In genomic region chr8:25429846-25430482, GRCm38 (mm10) we compare ENCODE assay signal across 10 mouse cellular contexts.
A peak's percentile ranks its signal among the peaks of the same experiment; 100 is the strongest.
DNase-seq lines count a peak whose midpoint lies in the region; ATAC-seq and TF ChIP-seq lines count a peak whose summit lies in the region.
"Had no signal": no experiment of that assay in that cellular context is flagged by ENCODE, and none has a peak within 500 bp of the region (broad histone marks: within the 10 kb centered on the region; RNA-seq: fewer than 3 reads in every experiment).

No protein-coding gene starts in this region.

- H3K79me2 ChIP-seq in heart, adult 2 months (replicated peaks; ENCODE audit: control insufficient read depth, insufficient read depth, low read length) = no peaks in the 10 kb centered on the region

- TF ChIP-seq EP300 in heart, adult 2 months (IDR thresholded peaks at IDR 0.05; ENCODE audit: insufficient read depth, low read depth, low read length) = no peak

- no peak overlapping the region for H3K4me2 ChIP-seq in heart, embryonic 12.5 days
- no peak overlapping the region for H3K4me2 ChIP-seq in hindbrain, embryonic 14.5 days (replicated peaks)
- no peak overlapping the region for H3K4me2 ChIP-seq in midbrain, embryonic 16.5 days (ENCODE audit: low read length)

- intact Hi-C loops in heart, adult 2 months (cut with DNase I) = no loop called here

- 0 out of 2 replicates have a peak, but pooled peaks have one; percentile 15 for ATAC-seq in heart, embryonic 12.5 days (ENCODE audit: insufficient number of reproducible peaks, low FRiP score)
- peak; percentile 25; the same call in 1 of the 2 replicates for ATAC-seq in common myeloid progenitor, adult 5-6 weeks (replicated peaks; ENCODE audit: low read depth, poor library complexity, severe bottlenecking)
- peak; percentile 34; the same call in 1 of the 2 replicates for ATAC-seq in hindbrain, embryonic 14.5 days (ENCODE audit: low FRiP score)
- ATAC-seq in midbrain, embryonic 16.5 days = peak; percentile 73

- WGBS in heart, embryonic 12.5 days = 58% methylated on average over 19 of the region's 19 CpGs
- WGBS in heart, adult 2 months = 70% methylated on average over 19 of the region's 19 CpGs
- 52% methylated on average over 19 of the region's 19 CpGs for WGBS in hindbrain, embryonic 14.5 days
- 53% methylated on average over 19 of the region's 19 CpGs for WGBS in midbrain, embryonic 16.5 days

- TF ChIP-seq CTCF in heart, adult 2 months (IDR thresholded peaks at IDR 0.05) = no peak

- H3K4me1 ChIP-seq in heart, embryonic 12.5 days (replicated peaks) = peaks cover 16% of the 10 kb centered on the region; the same call in 1 of the 2 replicates
- H3K4me1 ChIP-seq in heart, adult 2 months (ENCODE audit: control insufficient read depth, insufficient read depth, low read length) = no peaks in the 10 kb centered on the region
- peaks cover 11% of the 10 kb centered on the region; the same call in 1 of the 2 replicates for H3K4me1 ChIP-seq in hindbrain, embryonic 14.5 days (replicated peaks; ENCODE audit: control insufficient read depth, insufficient read depth, low read length)
- peaks cover 13% of the 10 kb centered on the region for H3K4me1 ChIP-seq in midbrain, embryonic 16.5 days (ENCODE audit: control insufficient read depth, insufficient read depth, low read length)

- H3K9me3 ChIP-seq in heart, embryonic 12.5 days (replicated peaks) = peaks cover 14% of the 10 kb centered on the region
- H3K9me3 ChIP-seq in hindbrain, embryonic 14.5 days (ENCODE audit: control insufficient read depth, low read length) = no peaks in the 10 kb centered on the region
- 0 out of 2 replicates have a peak, but pooled peaks cover 2% of the 10 kb centered on the region for H3K9me3 ChIP-seq in midbrain, embryonic 16.5 days (replicated peaks; ENCODE audit: control insufficient read depth, low read length, poor library complexity, severe bottlenecking)

- H3K9ac ChIP-seq in heart, embryonic 12.5 days = no peak overlapping the region
- no peak overlapping the region for H3K9ac ChIP-seq in heart, adult 2 months (ENCODE audit: low read depth, low read length)
- H3K9ac ChIP-seq in hindbrain, embryonic 14.5 days = no peak overlapping the region; the same call in 1 of the 2 replicates
- H3K9ac ChIP-seq in midbrain, embryonic 16.5 days (ENCODE audit: low read depth, low read length) = no peak overlapping the region

- DNase-seq in heart, adult 2 months = no peak
- DNase-seq in hindbrain, embryonic 14.5 days (ENCODE audit: low spot score) = no peak
- DNase-seq in right cerebral cortex, adult 2 months (ENCODE audit: low spot score in 2 of 2) = no peak
- DNase-seq in frontal cortex, postnatal 36 days (ENCODE audit: low spot score in 2 of 2) = no peak
- DNase-seq in heart, adult 11 months = no peak
- DNase-seq: cerebellum, postnatal 36 days; kidney, adult 8-10 months had no signal

- H3K27me3 ChIP-seq in heart, embryonic 12.5 days (replicated peaks) = no peaks in the 10 kb centered on the region
- H3K27me3 ChIP-seq in heart, adult 2 months (ENCODE audit: control insufficient read depth, insufficient read depth, low read length) = no peaks in the 10 kb centered on the region
- H3K27me3 ChIP-seq in hindbrain, embryonic 14.5 days (ENCODE audit: control insufficient read depth, insufficient read depth, low read length) = no peaks in the 10 kb centered on the region
- no peaks in the 10 kb centered on the region for H3K27me3 ChIP-seq in midbrain, embryonic 16.5 days (ENCODE audit: control insufficient read depth, insufficient read depth, low read depth, low read length)

- H3K4me3 ChIP-seq in heart, embryonic 12.5 days = no peak overlapping the region
- no peak overlapping the region for H3K4me3 ChIP-seq in heart, adult 2 months
- no peak overlapping the region for H3K4me3 ChIP-seq in hindbrain, embryonic 14.5 days (replicated peaks; ENCODE audit: low read length)
- no peak overlapping the region for H3K4me3 ChIP-seq in midbrain, embryonic 16.5 days (ENCODE audit: low read depth, low read length)

- no peak for TF ChIP-seq POLR2A in heart, adult 2 months (IDR thresholded peaks at IDR 0.05; ENCODE audit: insufficient read depth, low read depth, low read length)

- no peak overlapping the region for H3K27ac ChIP-seq in heart, embryonic 12.5 days (ENCODE audit: poor library complexity, severe bottlenecking)
- H3K27ac ChIP-seq in heart, adult 2 months = no peak overlapping the region
- no peak overlapping the region; the same call in 1 of the 2 replicates for H3K27ac ChIP-seq in hindbrain, embryonic 14.5 days
- H3K27ac ChIP-seq in midbrain, embryonic 16.5 days (ENCODE audit: low read length) = peak overlapping the region; percentile 23; the same call in 1 of the 2 replicates

- H3K36me3 ChIP-seq in heart, embryonic 12.5 days = no peaks in the 10 kb centered on the region
- H3K36me3 ChIP-seq in heart, adult 2 months (ENCODE audit: control insufficient read depth, insufficient read depth, low read length) = no peaks in the 10 kb centered on the region
- no peaks in the 10 kb centered on the region for H3K36me3 ChIP-seq in hindbrain, embryonic 14.5 days (replicated peaks; ENCODE audit: control insufficient read depth, insufficient read depth)
- H3K36me3 ChIP-seq in midbrain, embryonic 16.5 days (ENCODE audit: control insufficient read depth, insufficient read depth, low read length) = no peaks in the 10 kb centered on the region

Comparison
In these comparisons a context has a peak if more than half of its experiments do, and no peak if none do; other contexts are left out.
1. ATAC-seq: peak in every context shown above with its lines; median percentile 73 in midbrain, embryonic 16.5 days; 34 in hindbrain, embryonic 14.5 days; 25 in common myeloid progenitor, adult 5-6 weeks; 15 in heart, embryonic 12.5 days.